Mouse (Mus musculus) ES-E14 (cell line): ENCODE measurements around the gene Zfp612.

Experiments used
- CHD2 ChIP-seq: IDR thresholded peaks from 2 replicates; pipeline ENCODE4 v1.6.1; 2014; ENCODE audit warnings: mild to moderate bottlenecking, low read depth, low read length, inconsistent platforms
- HCFC1 ChIP-seq: IDR thresholded peaks from 2 replicates; pipeline ENCODE4 v1.6.1; 2012; ENCODE audit warnings: low read length, inconsistent platforms, borderline replicate concordance; ENCODE audit not compliant: insufficient read depth
- MAFK ChIP-seq: IDR thresholded peaks from 2 replicates; pipeline ENCODE4 v1.6.1; 2014; ENCODE audit warnings: mild to moderate bottlenecking, low read depth, low read length, inconsistent platforms; ENCODE audit not compliant: insufficient read depth
- ZNF384 ChIP-seq: IDR thresholded peaks from 2 replicates; pipeline ENCODE4 v1.6.1; 2012; ENCODE audit warnings: low read depth, low read length, inconsistent platforms

DNA sequence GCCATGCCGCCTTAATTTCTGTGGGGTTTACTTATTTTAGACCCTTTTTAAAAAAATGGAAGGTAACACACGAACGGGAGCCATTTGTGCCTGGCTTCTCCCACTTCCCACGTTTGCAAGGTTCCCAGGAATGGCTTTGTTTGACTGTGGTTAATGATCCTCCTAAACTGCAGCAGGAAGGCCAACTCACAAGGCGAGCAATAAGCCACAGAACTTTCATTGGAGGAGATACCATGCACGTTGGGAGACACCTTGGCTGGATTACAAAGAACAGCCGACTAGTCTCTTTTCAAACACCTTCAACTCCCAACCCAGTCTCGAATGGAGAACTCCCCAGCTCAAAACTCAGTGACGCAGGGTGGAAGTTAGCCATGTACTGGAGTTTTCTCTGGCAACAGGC is 15.4 kb upstream of the Zfp612 start:
- no peak for TF ChIP-seq ZNF384
- TF ChIP-seq HCFC1, result no peak
- no peak for TF ChIP-seq CHD2
- TF ChIP-seq MAFK, result no peak
